Mouse (Mus musculus): ENCODE measurements at regions not wholly inside any gene's neighbourhood (a gene's known extent, or its start where the extent isn't known, plus 50 kb on each side); places are given as distances from the start of the nearest gene placed in this dataset.

GRCm38 (mm10) chr4:7143676-7144075 lies 1095.2 kb downstream of the Car8 start:
- TF ChIP-seq POLR2A (IDR thresholded peaks at IDR 0.05; ENCODE audit: borderline replicate concordance, low read depth, low read length) (no peak), CTCF (IDR thresholded peaks at IDR 0.05; ENCODE audit: low read depth, low read length) (no peak)

Data from bone marrow macrophage, adult 2 months (primary cell).